Mouse (Mus musculus) cerebellum, adult 9-10 months (tissue): Measurements from ENCODE around the gene Usf2.
"Not testable (repeated sequence)": the region's sequence is repeated elsewhere in the genome, so short reads cannot be mapped to it uniquely, and the experiment has no call there.

Experiments used
- DNase-seq: peaks from one replicate; pipeline ENCODE4 v3.0.0; 2022

Gene Usf2

GRCm38 (mm10) chr7:30957367-30957783 is 772 bp upstream of the Usf2 start:
- peak; percentile 95 for DNase-seq

GRCm38 (mm10) chr7:30956357-30956751 is 249 bp downstream of the Usf2 start:
- no peak for DNase-seq

- DNase-seq: peak; percentile 94
Observed at GRCm38 (mm10) chr7:30955584-30956356, 833 bp downstream of the Usf2 start.

GRCm38 (mm10) chr7:30954971-30955520 is 1.6 kb downstream of the Usf2 start:
- no peak for DNase-seq

GRCm38 (mm10) chr7:30954036-30954435 is 2.6 kb downstream of the Usf2 start:
- DNase-seq: no peak

- no peak for DNase-seq
Observed at GRCm38 (mm10) chr7:30953459-30953858, 3.1 kb downstream of the Usf2 start.

- no peak for DNase-seq
Observed at GRCm38 (mm10) chr7:30952441-30953265, 4.0 kb downstream of the Usf2 start.

GRCm38 (mm10) chr7:30949902-30950301 is 6.7 kb downstream of the Usf2 start:
- not testable (repeated sequence) for DNase-seq

GRCm38 (mm10) chr7:30945876-30946275 is 10.7 kb downstream of the Usf2 start:
- DNase-seq: no peak

GRCm38 (mm10) chr7:30945466-30945865 is 11.1 kb downstream of the Usf2 start:
- DNase-seq: not testable (repeated sequence)

GRCm38 (mm10) chr7:30944706-30945105 is 11.9 kb downstream of the Usf2 start:
- DNase-seq: not testable (repeated sequence)

GRCm38 (mm10) chr7:30943909-30944635 is 12.5 kb downstream of the Usf2 start, which contains the start of gene Hamp:
Hamp (minus strand) TSS chr7:30944032.
- DNase-seq: no peak

GRCm38 (mm10) chr7:30942365-30942764 is 14.2 kb downstream of the Usf2 start:
- DNase-seq: not testable (repeated sequence)

GRCm38 (mm10) chr7:30940070-30940469 is 16.5 kb downstream of the Usf2 start:
- DNase-seq: not testable (repeated sequence)

GRCm38 (mm10) chr7:30935422-30936099 is 21.0 kb downstream of the Usf2 start:
- not testable (repeated sequence) for DNase-seq

GRCm38 (mm10) chr7:30924581-30924980 is 32.0 kb downstream of the Usf2 start, which contains the start of gene Hamp2:
Hamp2 (minus strand) TSS chr7:30924681.
- not testable (repeated sequence) for DNase-seq

GRCm38 (mm10) chr7:30924071-30924470 is 32.5 kb downstream of the Usf2 start:
- no peak for DNase-seq

- DNase-seq: not testable (repeated sequence)
Observed at GRCm38 (mm10) chr7:30922490-30922889, 34.1 kb downstream of the Usf2 start.

GRCm38 (mm10) chr7:30920217-30920616 is 36.4 kb downstream of the Usf2 start:
- no peak for DNase-seq

GRCm38 (mm10) chr7:30917219-30917618 is 39.4 kb downstream of the Usf2 start:
- no peak for DNase-seq

GRCm38 (mm10) chr7:30916713-30917112 is 39.9 kb downstream of the Usf2 start:
- DNase-seq: peak; percentile 11

- peak; percentile 11 for DNase-seq
Observed at GRCm38 (mm10) chr7:30914732-30915131, 41.9 kb downstream of the Usf2 start, which contains the start of gene Mag. Mag (minus strand) TSS chr7:30914873.
